Mouse (Mus musculus): ENCODE measurements around the gene Samhd1.

Gene Samhd1

GRCm38 (mm10) chr2:157135529-157136120 lies 560 bp upstream of the Samhd1 start:
- DNase-seq: no peak

- DNase-seq: no peak
Measured at GRCm38 (mm10) chr2:157134479-157134931, 560 bp downstream of the Samhd1 start.

- DNase-seq: no peak
Measured at GRCm38 (mm10) chr2:157133769-157134478, 1.1 kb downstream of the Samhd1 start.

GRCm38 (mm10) chr2:157132686-157133540 lies 2.2 kb downstream of the Samhd1 start:
- DNase-seq: no peak

GRCm38 (mm10) chr2:157132086-157132485 lies 3.0 kb downstream of the Samhd1 start:
- DNase-seq: no peak

- DNase-seq: no peak
Measured at GRCm38 (mm10) chr2:157130813-157131514, 4.1 kb downstream of the Samhd1 start.

GRCm38 (mm10) chr2:157129601-157130164 lies 5.4 kb downstream of the Samhd1 start:
- DNase-seq: no peak

GRCm38 (mm10) chr2:157129096-157129495 lies 6.0 kb downstream of the Samhd1 start:
- DNase-seq: no peak

GRCm38 (mm10) chr2:157128072-157128471 lies 7.0 kb downstream of the Samhd1 start:
- DNase-seq: peak; percentile 13

GRCm38 (mm10) chr2:157127370-157127769 lies 7.7 kb downstream of the Samhd1 start:
- DNase-seq: no peak

GRCm38 (mm10) chr2:157125246-157125645 lies 9.8 kb downstream of the Samhd1 start:
- no peak for DNase-seq

- no peak for DNase-seq
Measured at GRCm38 (mm10) chr2:157121766-157122165, 13.3 kb downstream of the Samhd1 start.

- no peak for DNase-seq
Measured at GRCm38 (mm10) chr2:157119075-157119474, 16.0 kb downstream of the Samhd1 start.

- no peak for DNase-seq
Measured at GRCm38 (mm10) chr2:157118556-157118955, 16.5 kb downstream of the Samhd1 start.

GRCm38 (mm10) chr2:157116964-157117363 lies 18.1 kb downstream of the Samhd1 start:
- DNase-seq: no peak

GRCm38 (mm10) chr2:157108236-157108635 lies 26.8 kb downstream of the Samhd1 start:
- no peak for DNase-seq

- no peak for DNase-seq
Measured at GRCm38 (mm10) chr2:157104454-157104853, 30.6 kb downstream of the Samhd1 start.

GRCm38 (mm10) chr2:157102256-157102655 lies 32.8 kb downstream of the Samhd1 start:
- no peak for DNase-seq

GRCm38 (mm10) chr2:157101650-157102049 lies 33.4 kb downstream of the Samhd1 start:
- DNase-seq: no peak

- no peak for DNase-seq
Measured at GRCm38 (mm10) chr2:157100319-157100605, 34.8 kb downstream of the Samhd1 start.

- DNase-seq: no peak
Measured at GRCm38 (mm10) chr2:157099532-157100318, 35.3 kb downstream of the Samhd1 start.

All from right cerebral cortex, postnatal 4 days (tissue).